Mouse (Mus musculus) erythroblast, embryonic 14.5 days (primary cell): Measurements from ENCODE around the gene Asb8.

Experiments used
- GATA1 ChIP-seq: IDR thresholded peaks from 2 replicates; pipeline ENCODE4 v1.6.1; 2012; ENCODE audit warnings: low read length, inconsistent platforms, mixed read lengths
- TAL1 ChIP-seq: IDR thresholded peaks from 3 replicates; pipeline ENCODE4 v1.6.1; 2012; ENCODE audit warnings: low read length, inconsistent platforms, mixed read lengths

DNA sequence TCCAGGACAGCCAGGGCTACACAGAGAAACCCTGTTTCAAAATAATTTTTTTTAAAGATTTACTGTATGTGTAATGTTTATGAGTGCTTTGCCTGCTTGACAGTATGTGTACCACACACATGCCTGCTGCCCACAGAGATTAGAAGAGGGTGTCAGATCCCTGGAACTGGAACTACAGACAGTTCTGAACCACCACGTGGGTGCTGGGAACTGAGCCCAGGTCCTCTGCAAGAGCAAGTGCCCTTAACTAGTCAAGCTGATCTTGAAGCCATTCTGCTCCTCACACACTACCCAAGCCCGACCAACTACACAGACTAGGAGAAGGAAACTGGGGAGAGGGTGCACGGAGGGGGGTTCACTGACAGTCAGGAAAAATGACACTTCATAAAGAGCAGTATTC, 32.0 kb downstream of the Asb8 start:
- no peak for TF ChIP-seq GATA1
- TF ChIP-seq TAL1: no peak
